Mouse (Mus musculus) kidney, postnatal 0 days (tissue): ENCODE results near the gene Ctdsp1. TPM values are rescaled to one million over a fixed set of nuclear protein-coding genes. Genes with fewer than 3 reads are reported as not detected.
"Not testable (repeated sequence)": the region's sequence is repeated elsewhere in the genome, so short reads cannot be mapped to it uniquely, and the experiment has no call there.

Experiments used
- ATAC-seq: fragments of 200-750 bp; cut with Nextera tagmentation; replicated peaks from 2 replicates; pipeline ENCODE4 v1.8.0; 2017; ENCODE audit warnings: low read depth, moderate number of reproducible peaks, moderate TSS enrichment, moderate library complexity; ENCODE audit not compliant: low FRiP score
- DNase-seq: peaks from one replicate; pipeline ENCODE4 v3.0.0-alpha.2; 2016; ENCODE audit warnings: low spot score
- H3K27ac ChIP-seq: fragments of 300-500 bp; sonication (generic); 2 replicates; pipeline ENCODE4 v1.5.1; 2014; ENCODE audit warnings: mild to moderate bottlenecking
- H3K27me3 ChIP-seq: fragments of 300-500 bp; sonication (generic); 2 replicates; pipeline ENCODE4 v1.6.1; 2014; ENCODE audit warnings: low read length, mixed read lengths; ENCODE audit not compliant: insufficient read depth
- H3K36me3 ChIP-seq: fragments of 300-500 bp; sonication (generic); 2 replicates; pipeline ENCODE4 v1.6.1; 2014; ENCODE audit warnings: low read length, mixed read lengths; ENCODE audit not compliant: insufficient read depth
- H3K4me1 ChIP-seq: fragments of 300-500 bp; sonication (generic); replicated peaks from 2 replicates; pipeline ENCODE4 v1.6.1; 2014; ENCODE audit warnings: antibody characterized with exemption, low read length, mixed read lengths; ENCODE audit not compliant: insufficient read depth
- H3K4me2 ChIP-seq: fragments of 300-500 bp; sonication (generic); 2 replicates; pipeline ENCODE4 v1.6.1; 2014; ENCODE audit warnings: mild to moderate bottlenecking, low read length, moderate library complexity, mixed read lengths
- H3K4me3 ChIP-seq: fragments of 300-500 bp; sonication (generic); replicated peaks from 2 replicates; pipeline ENCODE4 v1.5.1; 2014; ENCODE audit warnings: low read depth, low read length
- H3K9ac ChIP-seq: fragments of 300-500 bp; sonication (generic); 2 replicates; pipeline ENCODE4 v1.6.1; 2014; ENCODE audit warnings: low read depth, low read length
- H3K9me3 ChIP-seq: fragments of 300-500 bp; sonication (generic); replicated peaks from 2 replicates; pipeline ENCODE4 v1.6.1; 2016; ENCODE audit warnings: low read length, inconsistent platforms, mixed read lengths
- CTCF ChIP-seq: IDR thresholded peaks from 2 replicates; pipeline ENCODE4 v1.5.1; 2016; ENCODE audit warnings: antibody characterized with exemption, low read depth, mild to moderate bottlenecking, moderate library complexity
- WGBS: fragments of 180-500 bp; shearing (Covaris S2); extraction: QIAGEN DNeasy Blood & Tissue Kit; methylation state at CpG from one replicate; pipeline ENCODE4 v1.1.7; 2014; 5-methylcytosine and 5-hydroxymethylcytosine counted together
- polyA plus RNA-seq: library from polyadenylated mRNA; unstranded; fragments of >200 nt; fragmentation: Nextera tagmentation; extraction: Ambion mirVana; gene quantifications from 2 replicates; pipeline ENCODE4 v1.2.1, GENCODE M21; 2015

Ctdsp1 gene
- polyA plus RNA-seq, 1 experiment from 2014 or later: 73.3 TPM

DNA sequence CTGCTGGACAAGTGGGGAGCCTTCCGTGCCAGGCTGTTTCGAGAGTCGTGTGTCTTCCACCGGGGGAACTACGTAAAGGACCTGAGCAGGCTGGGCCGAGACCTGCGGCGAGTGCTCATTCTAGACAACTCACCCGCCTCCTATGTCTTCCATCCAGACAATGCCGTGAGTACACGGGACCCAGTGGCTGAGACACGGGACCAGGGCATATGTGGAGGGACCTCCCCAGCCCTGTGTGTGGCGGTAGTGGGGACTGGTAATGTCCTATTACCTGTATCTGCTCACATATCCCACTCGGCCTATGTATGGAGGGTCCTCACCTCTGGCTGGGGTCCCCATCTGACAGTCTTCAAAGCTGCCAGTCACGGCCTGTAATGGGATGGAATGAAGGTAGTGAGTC, 3.5 kb downstream of the Ctdsp1 start:
- Histone ChIP-seq H3K4me1 (peaks cover 23% of the 10 kb centered on the region), H3K9me3 (no peaks in the 10 kb centered on the region), H3K36me3 (peaks cover 15% of the 10 kb centered on the region), H3K4me2 (no peak overlapping the region), H3K27ac (no peak overlapping the region), H3K4me3 (no peak overlapping the region), H3K27me3 (no peaks in the 10 kb centered on the region), H3K9ac (no peak overlapping the region)
- TF ChIP-seq CTCF: no peak
- ATAC-seq (no peak), DNase-seq (no peak)
- WGBS: 90% methylated on average over 15 of the region's 15 CpGs

DNA sequence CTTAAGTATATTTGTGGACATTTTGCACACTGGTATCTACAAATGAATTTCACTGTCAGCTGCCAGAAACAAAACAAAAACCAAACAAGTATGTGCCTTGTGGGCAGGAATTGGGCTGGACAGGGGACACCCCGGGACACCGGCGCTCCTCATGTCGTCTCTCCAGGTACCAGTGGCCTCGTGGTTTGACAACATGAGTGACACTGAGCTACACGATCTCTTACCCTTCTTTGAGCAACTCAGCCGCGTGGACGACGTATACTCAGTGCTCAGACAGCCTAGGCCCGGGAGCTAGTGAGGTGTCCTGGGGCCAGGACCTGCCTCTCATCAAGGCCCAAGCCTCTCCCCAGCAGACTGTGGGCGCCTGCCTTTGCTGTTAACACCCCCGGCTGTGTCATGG, 4.0 kb downstream of the Ctdsp1 start:
- 82% methylated on average over 13 of the region's 13 CpGs for WGBS
- Histone ChIP-seq H3K9me3 (no peaks in the 10 kb centered on the region), H3K27me3 (no peaks in the 10 kb centered on the region), H3K4me1 (peaks cover 19% of the 10 kb centered on the region), H3K9ac (no peak overlapping the region), H3K36me3 (peaks cover 15% of the 10 kb centered on the region), H3K4me2 (no peak overlapping the region), H3K27ac (no peak overlapping the region), H3K4me3 (no peak overlapping the region)
- DNase-seq (no peak), ATAC-seq (no peak)
- no peak for TF ChIP-seq CTCF

DNA sequence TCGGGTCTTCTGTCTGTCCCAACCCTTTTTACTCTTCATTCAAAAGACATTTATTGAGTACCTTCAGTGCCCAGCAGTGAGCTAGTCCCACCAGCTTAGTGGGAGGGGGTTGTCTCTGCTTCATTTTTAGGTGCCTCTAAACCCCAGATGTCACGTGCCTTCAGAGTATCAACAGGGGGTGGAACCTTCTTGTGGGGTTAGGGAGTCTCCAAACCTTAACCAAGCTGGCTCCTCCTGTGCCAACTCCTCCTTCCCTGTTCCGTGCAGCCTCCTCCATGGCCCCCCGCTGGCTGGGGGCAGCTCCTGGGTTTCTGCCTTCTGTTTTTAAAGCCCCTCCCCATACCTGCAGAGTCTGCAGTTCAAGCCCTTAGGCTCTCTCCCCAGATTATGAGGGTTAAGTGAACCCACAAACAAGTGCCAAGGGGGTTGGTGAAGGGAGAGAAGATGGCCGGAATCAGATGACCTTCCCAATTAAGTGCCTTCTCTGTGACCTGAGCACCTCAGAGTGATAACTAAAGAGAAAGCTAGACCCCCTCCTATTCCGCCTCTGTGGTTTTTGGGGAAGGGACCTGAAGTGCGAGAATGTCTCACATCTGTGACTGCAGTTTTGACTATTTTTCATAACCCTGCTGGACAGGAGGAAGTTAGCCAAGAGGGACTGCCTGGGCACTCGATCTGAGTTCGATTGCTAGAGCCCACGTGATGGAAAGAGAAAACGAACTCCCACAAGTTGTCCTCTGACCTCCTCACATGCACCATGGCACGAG, 5.3 kb downstream of the Ctdsp1 start:
- not testable (repeated sequence) for H3K9me3 ChIP-seq, H3K9ac ChIP-seq, H3K27me3 ChIP-seq, DNase-seq, ATAC-seq
- Histone ChIP-seq H3K36me3 (peaks cover 15% of the 10 kb centered on the region), H3K4me3 (0 out of 2 replicates have a peak overlapping the region, but pooled peaks have one; percentile 29), H3K4me1 (peaks cover 11% of the 10 kb centered on the region; the same call in 1 of the 2 replicates), H3K27ac (peak overlapping the region; percentile 89), H3K4me2 (peak overlapping the region; percentile 54)
- WGBS: 6% methylated on average over 11 of the region's 12 CpGs

DNA sequence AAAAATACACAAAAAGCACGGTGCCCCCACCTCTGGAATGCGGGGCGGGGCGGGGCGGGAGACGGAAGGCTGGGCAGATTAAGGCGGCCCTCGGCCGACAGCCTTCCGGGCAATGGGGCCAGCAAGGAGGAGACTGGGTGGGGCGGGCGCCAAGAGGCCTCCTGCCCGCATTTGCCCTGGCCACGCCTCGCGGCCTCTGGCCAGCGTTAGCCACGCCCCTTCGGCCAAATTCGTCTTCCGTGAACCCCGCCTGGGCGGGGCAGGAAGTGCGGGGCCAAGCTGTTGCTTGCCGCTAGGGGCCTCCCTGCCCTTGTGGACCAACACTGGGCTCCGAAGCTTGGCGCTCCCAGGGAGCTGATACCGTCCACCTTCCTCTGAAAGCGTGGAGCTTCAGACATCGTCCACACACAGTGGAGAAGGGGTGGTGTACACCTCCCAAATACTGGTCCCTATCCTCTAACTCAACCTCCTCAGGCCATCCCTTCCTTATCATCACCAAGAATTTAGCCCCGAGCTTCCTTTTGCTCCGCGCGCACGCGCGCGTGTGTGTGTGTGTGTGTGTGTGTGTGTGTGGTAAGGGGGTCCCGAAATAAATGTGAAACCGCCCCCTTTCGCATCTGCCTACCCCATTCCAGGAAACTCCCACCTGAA, 6.1 kb downstream of the Ctdsp1 start:
- ATAC-seq (peak; percentile 91), DNase-seq (peak; percentile 99)
- under 1% methylated on average over 39 of the region's 41 CpGs for WGBS
- peak; percentile 87 for TF ChIP-seq CTCF
- Histone ChIP-seq H3K27me3 (no peaks in the 10 kb centered on the region), H3K36me3 (peaks cover 15% of the 10 kb centered on the region), H3K4me3 (peak overlapping the region; percentile 29), H3K4me1 (peaks cover 11% of the 10 kb centered on the region; the same call in 1 of the 2 replicates), H3K4me2 (peak overlapping the region; percentile 54), H3K9ac (peak overlapping the region; percentile 13; the same call in 1 of the 2 replicates), H3K9me3 (no peaks in the 10 kb centered on the region), H3K27ac (peak overlapping the region; percentile 89)

DNA sequence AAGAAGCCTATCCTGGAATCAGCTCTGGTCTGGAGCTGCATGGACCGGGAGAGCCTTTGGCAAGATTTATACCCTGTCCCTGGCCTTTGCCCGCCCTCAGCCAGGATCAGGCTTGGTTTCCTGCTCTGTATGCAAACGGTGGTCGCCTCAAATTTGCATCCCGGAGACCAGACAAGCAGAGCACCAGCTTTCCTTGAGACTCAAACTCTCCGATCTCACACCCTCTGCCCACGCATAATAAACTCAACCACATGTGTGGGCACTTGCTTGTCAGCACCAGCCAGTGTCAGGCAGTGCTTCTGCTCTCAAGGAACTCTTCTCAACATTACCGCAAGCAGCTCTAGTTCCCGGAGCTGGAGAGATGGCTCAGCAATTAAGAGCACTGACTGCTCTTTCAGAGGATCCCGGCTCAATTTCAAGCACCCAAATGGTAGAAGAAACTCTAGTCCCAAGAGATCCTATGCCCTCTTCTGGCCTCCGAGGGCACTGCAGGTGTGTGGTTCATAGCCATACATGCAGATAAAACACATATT, 6.7 kb downstream of the Ctdsp1 start:
- Histone ChIP-seq H3K27me3 (no peaks in the 10 kb centered on the region), H3K4me3 (peak overlapping the region; percentile 29), H3K27ac (peak overlapping the region; percentile 89), H3K4me1 (0 out of 2 replicates have a peak, but pooled peaks cover 5% of the 10 kb centered on the region), H3K9ac (peak overlapping the region; percentile 13; the same call in 1 of the 2 replicates), H3K4me2 (peak overlapping the region; percentile 54), H3K9me3 (no peaks in the 10 kb centered on the region), H3K36me3 (peaks cover 15% of the 10 kb centered on the region)
- peak; percentile 79 for TF ChIP-seq CTCF
- DNase-seq: peak; percentile 79
- WGBS: 3% methylated on average over 11 of the region's 11 CpGs
- peak; percentile 49 for ATAC-seq

DNA sequence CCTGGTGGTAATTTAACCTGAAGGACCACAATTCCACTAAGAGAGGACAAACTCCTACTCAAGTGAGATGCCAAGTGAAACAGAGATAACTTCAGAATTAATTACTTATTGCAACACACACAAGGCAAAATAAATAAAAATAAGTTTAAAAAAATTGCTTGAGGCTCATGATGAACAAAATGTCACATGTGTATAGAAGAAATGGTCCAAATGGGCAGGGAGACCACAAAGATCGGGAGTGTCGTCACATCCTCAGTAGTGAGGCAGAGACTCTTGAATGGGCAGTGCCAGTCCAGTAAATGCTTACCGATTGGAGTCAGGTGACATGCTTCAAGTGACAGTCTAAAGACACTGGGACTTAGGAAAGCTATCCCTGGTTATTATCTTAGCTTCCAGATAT, 9.2 kb downstream of the Ctdsp1 start:
- Histone ChIP-seq H3K9ac (no peak overlapping the region), H3K27me3 (no peaks in the 10 kb centered on the region), H3K27ac (no peak overlapping the region), H3K9me3 (no peaks in the 10 kb centered on the region), H3K36me3 (no peaks in the 10 kb centered on the region), H3K4me2 (no peak overlapping the region), H3K4me3 (no peak overlapping the region), H3K4me1 (no peaks in the 10 kb centered on the region)
- ATAC-seq (no peak), DNase-seq (no peak)
- no peak for TF ChIP-seq CTCF
- WGBS: 75% methylated on average over 3 of the region's 3 CpGs
